Mouse (Mus musculus): Measurements from ENCODE around the gene Tlr5. TPM values are rescaled to one million over a fixed set of nuclear protein-coding genes. Genes with fewer than 3 reads are reported as not detected.

The Tlr5 gene
- polyA plus RNA-seq, 1 experiment from 2014 or later = 0.34 TPM

DNA sequence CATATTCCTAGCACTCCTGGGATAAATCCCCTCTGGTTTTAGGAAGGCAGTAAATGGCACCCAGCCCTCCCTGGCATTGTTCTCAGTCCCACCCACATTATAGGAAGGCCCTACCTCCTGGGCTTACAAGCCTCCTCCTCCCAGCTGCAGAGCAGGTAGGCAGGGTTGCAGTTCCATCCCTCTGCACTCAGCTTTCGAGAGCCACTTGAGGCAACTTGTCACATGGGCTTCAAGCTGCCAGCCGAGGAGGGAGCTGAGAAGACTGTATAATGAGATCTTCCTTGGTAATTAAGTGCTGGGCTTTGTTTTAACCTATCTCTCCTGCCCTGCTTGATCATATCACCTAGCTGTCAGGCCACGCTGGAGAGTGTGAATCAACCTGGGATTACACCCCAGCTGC lies 1.4 kb upstream of the Tlr5 start:
- no peak for DNase-seq (ENCODE audit: low spot score)

DNA sequence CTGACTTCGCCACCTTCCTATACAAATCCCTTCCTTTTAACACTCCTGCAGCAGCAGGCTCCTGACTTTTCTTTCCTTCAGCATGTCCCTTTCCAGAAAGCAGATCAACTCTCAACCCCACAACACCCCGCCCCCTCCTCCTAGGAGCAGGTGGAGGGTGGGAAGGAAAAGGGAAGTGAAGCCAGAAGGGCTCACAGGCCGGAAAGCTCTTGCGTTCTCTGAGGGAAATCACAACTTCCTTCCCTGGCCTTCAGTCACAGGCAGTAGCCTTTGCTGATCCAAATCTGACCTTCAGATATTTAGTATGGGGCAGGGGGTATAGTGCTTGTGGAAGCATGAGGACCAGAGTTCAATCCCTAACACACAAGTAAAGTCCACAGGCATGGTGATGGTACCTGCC lies 921 bp upstream of the Tlr5 start:
- no peak for DNase-seq (ENCODE audit: low spot score)

DNA sequence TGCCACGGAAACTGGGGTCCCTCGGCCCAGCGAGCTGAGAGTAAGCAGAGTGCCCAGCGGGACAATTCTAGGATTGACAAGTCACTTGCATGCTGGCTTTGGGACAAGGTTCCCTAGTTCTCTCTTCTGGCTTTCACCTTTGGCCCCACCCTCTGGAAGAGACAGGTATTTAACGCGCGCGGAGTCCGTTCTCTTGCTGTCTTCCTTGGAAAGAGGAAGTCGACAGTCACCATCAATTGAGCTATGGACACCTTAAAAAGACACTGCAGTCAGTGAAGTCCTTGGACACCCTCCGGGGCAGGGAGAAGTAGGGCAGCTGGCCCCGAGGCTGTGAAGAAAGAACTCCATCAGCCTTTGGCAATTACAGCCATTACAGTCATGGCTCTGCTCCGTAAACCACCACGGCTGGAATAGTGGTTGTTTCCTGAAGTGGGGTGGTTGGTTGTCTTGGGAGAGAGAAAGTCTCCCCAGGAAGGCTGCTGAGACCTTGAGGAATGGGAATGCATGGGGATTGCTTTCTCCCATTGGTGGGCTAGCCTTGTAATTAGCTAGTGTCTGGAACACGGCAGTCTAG lies 546 bp downstream of the Tlr5 start:
- no peak for DNase-seq (ENCODE audit: low spot score)

DNA sequence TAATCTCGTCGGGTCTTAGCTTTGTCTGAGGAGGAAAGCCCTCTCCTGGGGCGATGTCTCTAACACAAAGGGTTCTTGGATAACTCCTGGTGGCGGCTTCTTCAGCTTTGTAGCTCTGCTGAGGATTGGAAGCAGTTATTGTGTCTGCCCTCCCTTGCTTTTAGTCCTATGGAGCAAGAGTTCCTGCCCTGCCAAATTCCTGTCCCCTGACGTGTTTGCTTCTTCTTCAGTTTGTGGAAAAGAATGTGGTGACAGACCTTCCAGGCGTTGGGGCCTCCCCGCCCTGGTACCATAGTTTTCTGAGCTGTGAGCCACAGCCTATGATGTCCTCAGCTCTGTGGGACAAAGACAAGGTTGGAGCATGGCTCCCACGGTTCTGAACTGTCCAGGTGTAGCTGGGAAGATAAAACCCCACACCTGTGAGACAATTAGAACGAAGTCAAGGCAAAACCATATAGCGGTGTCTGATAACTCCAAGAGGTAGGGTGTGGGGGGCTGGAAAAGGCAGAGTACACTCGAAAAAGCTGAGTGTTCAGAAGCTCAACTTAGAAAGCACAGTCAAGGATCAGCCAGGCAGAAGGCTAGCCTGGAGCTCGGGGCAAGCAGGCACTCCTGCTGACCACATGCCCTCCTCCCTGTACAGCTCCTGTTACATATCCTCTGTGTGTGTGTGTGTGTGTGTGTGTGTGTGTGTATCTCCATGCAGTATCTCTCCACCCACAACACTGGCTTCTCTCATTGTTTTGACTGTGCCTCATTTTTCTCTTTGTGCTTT lies 1.8 kb downstream of the Tlr5 start:
- DNase-seq (ENCODE audit: low spot score) = no peak

DNA sequence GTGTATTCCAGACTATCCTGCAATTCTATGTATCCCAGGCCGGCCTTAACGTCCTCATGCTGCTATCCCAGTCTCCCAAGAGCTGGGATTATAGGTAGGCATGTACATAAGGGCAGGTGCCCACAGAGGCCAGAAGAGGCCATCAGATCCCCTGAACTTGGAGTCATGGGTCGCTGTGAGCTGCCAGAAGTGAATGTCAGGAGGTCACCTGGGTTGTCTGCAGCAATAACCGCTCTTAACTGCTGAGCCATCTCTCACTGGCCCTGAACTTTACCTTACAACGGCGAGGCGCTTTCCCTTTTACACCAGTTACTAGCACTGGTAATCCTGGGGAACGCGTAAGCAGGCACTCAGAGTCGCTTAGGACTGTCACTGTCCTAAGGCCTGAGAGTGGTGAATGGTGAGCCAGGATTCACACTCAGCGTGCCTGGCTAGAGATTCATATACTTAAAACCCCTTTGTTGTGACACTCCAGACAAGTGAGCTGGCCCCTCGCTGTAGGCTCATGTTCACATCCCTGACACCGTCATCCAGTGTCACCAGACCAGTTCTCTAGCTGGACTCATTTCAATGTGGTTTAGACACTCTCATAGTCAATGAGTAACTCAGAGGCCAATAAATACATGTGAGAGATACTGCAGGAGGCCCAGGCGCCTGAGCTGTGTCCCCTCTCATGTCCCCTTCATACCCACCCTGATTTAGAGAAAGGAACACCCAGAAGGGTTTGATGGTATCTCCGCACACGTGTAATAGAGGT lies 2.6 kb downstream of the Tlr5 start:
- no peak for DNase-seq (ENCODE audit: low spot score)

DNA sequence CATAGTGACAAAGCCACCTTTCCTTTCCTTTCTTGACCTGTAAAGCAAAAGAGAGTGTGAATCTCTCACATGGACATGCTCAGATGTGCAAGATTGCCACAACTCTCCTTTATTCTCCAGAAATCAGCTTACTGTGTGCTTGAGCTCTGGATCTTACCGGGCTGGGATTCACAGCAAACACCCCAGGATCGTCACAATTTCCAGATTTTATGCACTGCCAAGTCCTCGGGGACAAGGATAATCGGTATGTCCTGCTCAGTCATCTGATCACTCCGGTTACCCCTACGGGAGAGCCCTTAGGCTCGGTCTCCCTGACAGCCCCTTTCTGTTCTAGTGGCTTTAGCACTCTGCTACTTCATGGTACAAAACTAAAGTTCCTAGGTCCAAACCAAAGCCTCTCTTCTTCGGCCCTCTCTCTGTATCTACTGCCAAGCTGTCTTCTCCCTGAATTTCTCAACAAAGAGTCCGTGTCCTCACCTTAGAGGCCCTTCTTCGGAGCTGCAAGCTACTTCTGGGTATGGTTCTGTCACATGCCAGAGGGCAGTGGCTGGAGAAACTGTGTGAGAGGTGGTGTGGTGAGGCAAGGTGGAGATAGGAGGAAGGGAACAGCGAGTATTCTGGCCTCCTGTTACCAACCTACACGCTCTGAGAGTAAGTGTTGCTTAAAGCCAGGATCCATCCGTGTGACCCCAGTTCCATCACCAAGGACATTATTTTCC lies 3.4 kb downstream of the Tlr5 start:
- no peak for DNase-seq (ENCODE audit: low spot score)

DNA sequence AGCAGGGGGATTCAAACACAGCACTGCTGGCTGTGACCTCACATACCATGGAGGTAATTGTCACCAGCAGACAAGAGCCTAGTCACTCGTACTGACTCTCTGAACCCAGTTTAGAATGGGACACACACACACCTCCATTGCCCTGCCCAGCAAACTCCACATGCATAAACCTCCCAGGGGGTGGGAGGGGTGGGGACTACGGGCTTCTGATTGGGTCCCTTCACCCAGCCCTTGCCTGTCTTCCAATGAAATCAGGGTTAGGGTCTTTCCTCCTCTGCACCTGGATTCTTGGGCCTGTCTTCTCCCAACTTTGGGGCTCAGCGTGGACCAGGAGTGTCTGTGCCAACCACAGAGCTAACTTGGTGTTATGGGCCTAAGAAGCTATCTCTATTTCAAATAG lies 4.2 kb downstream of the Tlr5 start:
- no peak for DNase-seq (ENCODE audit: low spot score)

DNA sequence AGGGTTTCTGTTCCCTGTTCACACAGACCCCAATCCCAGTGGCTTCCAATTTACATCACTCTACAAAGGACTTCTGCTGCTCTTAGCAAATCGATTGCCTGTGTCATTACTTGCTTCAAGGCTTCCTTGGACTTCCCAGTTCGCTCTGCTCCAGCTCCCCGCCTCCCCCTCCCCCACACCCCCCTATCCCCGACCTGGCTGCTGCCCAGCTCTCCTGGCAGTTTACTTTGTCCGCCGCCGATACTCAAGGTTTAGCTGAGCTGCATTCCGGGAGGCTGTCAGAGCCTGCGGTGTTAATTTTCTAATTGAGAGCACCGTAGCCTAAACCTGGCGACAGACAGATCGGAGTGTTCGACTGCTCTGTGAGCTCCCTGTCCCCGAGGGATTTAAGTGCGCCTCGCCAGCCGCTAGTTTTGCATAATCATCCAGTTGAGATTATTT lies 4.7 kb downstream of the Tlr5 start:
- DNase-seq (ENCODE audit: low spot score) = no peak

DNA sequence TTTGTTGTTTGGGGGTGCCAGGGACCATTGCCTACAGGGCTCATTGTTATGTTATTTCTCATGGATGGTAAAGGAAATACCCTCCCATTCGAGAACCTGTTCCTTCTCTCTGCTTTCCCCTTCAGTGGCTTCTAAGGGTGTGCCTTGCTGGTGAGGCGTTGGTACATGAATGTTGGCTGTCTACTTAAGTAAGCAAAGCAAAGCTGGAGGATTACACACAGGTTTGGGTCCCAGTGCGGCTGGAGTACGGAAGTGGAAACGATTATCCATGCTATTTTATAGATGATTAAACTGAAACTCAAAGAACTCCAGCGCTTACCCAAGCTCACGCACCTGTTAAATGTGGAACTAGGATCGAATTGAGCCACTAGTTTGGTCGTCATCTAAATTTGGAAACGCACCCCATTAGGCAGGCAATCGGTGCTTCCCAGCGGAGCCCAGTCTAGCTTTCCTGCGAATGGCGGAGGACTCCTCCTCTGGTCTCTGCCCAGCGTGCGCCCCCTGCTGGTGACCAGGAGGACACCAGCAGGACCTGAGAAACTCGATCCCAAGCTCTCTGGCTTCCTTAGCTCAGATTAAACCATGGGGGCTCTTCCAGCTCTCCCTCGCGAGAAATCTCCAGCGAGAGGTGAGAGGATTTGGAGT lies 5.3 kb downstream of the Tlr5 start:
- peak; percentile 80 for DNase-seq (ENCODE audit: low spot score)

DNA sequence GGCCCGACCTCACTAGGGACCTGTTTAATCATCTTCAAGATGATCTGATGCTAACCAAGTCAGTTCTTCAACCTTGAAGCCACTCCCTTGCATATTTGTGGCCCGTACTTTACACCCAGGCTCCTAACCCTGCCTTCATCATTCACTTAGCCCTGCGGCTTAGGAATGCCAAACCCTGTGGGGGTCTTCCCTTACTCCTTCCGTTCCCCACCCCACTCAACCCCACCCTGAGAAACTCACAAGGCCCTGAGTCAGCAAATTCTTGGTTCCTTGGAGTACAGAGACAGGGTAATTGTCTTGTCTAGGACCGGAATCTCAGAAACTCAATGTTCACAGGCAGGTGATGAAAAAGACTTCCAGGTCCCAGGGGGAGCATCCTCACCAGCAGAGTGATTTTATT lies 6.5 kb downstream of the Tlr5 start:
- DNase-seq (ENCODE audit: low spot score) = no peak

DNA sequence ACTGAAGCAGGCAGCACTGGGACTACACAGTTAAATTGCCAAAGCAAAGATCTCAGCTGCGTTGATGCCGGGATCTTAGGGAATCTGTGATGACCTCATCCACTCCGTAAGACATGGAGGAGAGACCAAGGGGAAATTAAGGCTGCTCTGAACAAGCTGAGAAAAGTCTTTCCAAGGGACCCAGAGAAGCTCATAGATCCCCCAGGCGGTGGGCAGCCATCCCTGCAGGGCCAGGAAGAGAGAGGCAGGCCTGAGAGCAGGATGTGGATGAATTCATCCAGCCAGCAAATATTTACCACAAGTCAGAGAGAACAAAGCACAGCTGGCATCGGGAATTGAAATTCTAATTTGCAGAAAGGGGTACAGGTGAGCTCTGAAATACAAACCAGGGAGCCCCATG lies 8.7 kb downstream of the Tlr5 start:
- no peak for DNase-seq (ENCODE audit: low spot score)

DNA sequence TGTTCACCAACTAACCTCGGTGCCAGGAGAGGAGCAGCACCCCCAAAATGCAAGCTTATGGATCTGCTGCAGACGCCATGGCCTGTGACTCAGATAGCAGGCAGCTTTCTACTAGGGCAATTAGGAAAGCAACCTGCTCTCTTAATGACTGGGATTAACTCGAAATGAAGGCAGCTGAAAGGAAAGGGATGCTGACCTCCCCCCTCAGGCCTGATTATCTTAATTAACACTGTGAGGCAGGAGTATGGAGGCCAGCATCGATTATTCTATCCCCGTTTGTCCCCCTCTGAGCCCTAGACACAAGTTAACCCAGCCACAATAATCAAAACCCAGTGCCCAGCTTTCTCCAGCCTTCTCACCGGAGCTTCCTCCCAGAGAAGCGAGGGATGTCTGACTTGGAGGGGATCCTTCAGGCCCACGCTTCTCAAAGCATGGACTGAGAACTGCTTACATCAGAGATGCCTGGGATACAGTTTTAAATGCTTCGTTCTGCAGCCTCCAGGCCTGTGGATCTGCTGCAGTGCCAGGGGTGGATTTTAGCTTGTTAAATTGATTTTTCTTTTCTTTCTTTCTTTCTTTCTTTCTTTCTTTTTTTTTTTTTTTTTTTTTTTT lies 10.4 kb downstream of the Tlr5 start:
- DNase-seq (ENCODE audit: low spot score) = no peak

DNA sequence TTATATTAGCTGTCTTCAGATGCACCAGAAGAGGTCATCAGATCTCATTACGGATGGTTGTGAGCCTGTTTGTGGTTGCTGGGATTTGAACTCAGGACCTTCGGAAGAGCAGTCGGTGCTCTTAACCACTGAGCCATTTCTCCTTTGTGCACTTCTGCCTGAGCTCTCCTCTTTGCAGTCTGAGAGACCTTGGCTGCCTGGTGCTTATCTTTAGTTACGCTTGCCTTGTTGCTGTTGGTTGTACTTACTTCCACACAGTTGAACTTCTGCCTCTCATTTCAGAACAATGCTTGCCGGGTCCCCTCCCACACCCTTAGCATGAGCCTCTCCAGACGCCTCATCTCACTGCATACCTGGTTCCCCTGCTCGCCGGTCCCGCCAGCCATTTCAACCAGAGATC lies 14.1 kb downstream of the Tlr5 start:
- no peak for DNase-seq (ENCODE audit: low spot score)

DNA sequence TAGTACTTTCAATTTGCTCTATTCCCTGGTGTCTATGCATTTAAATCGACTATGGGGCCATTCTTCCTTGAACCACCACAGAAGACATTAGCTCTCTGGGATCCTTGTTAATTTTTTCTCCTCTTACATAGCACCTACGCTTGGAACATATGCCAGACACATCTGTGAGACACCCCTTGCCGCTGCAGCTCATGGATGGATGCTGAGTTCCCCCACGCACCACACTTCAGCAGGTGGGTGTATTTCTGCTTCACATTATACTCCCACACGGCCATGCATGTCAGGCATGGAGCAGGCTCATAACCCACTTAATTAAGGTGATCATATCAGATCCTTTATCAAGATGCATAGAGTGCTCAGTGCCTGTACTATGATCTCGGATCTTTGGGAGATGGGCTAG lies 17.7 kb downstream of the Tlr5 start:
- no peak for DNase-seq (ENCODE audit: low spot score)

DNA sequence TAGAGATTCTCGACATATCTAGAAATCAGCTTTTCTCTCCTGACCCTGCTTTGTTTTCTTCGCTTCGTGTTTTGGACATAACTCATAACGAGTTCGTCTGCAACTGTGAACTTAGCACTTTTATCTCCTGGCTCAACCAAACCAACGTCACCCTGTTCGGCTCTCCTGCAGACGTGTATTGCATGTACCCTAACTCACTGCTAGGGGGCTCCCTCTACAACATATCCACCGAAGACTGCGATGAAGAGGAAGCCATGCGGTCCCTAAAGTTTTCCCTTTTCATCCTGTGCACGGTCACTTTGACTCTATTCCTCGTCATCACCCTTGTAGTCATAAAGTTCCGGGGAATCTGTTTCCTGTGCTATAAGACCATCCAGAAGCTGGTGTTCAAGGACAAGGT lies 20.2 kb downstream of the Tlr5 start:
- no peak for DNase-seq (ENCODE audit: low spot score)

DNA sequence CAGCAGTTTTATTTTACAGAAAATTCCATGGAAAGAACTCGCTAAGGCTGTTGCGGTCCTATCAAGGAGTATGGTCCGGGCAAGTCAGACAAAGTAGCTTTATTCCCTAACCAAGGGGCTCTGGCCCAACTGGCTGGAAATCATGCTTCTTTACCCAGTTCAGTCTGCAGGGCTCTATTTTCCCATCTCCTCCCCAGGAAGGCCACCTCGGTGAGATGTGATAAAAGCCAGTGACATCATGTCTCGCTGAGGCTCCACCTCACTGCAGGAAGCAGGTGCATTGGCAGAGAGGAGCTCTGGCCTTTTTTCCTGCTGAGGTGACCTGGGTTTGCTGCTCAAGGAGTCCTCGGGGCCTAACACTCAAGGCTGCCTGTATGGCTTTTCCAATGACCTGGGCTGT lies 26.1 kb downstream of the Tlr5 start:
- no peak for DNase-seq (ENCODE audit: low spot score)

DNA sequence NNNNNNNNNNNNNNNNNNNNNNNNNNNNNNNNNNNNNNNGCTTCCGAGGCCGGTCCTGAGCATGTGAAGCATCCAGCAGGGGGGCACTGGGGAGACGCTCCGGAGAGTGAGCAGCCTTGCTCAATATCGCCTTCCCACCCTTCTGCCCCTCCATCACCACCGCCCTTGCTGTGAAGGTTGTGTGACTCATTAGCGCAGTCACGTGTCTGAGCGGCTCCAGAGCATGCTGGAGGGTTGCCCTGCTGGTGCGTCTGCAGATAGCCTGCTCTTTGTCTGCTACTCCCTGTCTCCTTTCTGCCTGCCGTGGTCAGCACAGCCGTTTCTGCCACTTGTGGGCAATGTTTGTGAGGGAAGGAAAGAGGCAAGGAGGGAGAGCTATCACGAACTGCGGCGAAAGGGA lies 28.4 kb downstream of the Tlr5 start:
- DNase-seq (ENCODE audit: low spot score) = peak; percentile 86

DNA sequence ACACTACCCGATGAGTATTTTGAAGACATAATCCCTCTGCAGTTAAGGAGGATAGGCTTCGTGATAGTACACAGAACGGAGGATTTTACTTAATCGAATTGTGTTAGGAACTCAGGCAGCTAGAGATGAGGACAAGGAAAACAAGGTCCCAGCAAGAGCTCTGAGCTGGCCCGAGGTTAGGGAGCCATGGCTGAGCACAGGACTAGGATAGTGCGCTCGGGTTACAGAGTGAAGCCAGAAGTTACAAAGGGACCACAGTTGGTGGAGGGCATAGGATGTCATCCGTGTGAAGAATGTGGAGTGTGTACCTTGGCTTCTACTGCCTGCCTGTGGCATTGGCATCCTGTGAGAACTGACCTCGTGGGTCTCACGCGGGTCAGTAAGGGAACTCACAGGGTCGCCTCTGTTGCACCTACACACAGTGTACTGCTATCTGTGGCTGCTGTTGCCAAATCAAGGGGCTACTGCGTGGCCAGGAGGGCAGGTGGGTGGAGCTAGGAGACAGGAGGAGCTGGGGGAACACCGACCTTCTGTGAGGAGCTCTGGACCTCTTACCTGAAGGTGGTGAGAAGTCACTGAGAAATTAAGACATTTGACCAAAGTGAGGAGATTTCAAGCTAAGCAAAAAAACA lies 29.0 kb downstream of the Tlr5 start:
- DNase-seq (ENCODE audit: low spot score) = no peak

DNA sequence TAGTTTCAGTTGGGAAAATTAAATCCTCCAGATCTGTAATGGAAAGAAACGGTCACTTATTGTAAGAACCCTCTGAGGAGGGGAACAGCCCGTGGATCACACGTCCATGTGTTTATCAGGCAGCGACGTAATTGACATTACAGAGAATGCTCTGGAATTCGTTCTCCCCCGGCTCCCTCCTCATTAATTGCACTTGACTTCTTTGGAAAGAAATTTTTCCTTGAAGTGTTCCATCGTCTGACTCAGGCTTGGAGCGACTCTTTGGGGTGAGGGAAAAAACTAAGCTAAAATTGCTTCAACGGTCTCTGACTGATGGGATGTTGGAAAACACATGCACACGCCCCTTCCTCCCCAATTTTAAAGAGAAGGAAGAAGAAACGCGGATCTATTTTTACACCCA lies 31.7 kb downstream of the Tlr5 start:
- DNase-seq (ENCODE audit: low spot score) = no peak

DNA sequence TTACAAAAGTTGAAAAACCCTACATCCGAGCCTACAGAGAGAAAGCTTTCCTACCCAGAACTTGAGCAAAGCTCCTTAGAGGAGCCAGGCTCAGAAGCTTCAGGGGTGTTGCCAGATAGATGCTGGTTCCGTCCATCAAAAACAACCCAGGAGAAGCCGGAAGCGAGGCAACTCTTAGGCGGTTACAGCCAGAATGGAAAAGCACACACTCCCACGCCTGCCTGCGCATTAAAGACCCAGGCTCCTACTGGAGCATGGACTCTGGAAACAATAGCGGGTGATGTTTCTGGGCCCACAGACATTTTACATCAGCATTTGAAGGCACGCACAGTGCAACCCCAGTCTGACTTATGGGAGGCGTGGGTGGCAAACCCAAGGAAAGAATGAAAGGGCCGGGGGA lies 32.2 kb downstream of the Tlr5 start:
- DNase-seq (ENCODE audit: low spot score) = no peak

DNA sequence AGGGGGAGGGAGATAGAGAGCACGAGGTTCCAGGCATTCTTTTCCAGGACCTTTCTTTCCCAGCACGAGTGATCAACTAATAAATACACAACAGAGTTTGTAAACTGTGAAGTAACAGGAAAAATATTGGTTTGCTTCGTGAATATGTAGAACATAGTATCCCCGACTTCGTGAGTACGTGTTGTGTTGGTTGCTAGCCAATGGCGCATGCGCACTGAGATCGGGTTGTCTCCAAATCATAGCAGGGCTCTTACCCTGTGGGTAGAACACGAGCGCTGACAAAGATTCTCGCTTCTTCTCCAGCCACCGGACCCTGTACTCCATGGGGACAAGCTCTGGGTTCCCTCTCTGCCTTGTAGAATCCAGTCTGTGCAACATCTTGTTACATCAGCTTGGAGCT lies 33.2 kb downstream of the Tlr5 start:
- DNase-seq (ENCODE audit: low spot score) = no peak
